Mouse (Mus musculus): ENCODE data around the gene Rgs14.

Gene Rgs14

DNA sequence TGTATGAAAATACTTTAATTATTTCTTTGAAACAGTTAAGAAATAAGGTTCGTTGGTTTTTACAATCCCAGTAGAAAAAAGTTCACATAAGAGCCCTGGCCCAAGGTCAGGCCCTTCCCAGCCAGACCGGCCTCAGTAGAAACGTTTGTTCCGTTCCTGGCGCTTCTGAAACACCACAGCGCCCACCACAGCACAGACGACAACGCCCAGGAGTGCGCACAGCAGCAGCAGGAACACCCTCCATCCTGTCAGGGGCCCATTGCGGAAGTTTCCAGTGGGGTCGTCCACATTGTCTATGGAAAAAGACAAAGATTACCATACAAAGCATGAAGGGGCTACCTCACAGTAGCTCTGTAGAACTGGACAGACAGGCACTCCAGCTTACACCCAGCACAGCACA, 22.8 kb upstream of the Rgs14 start:
- no peak for DNase-seq

GRCm38 (mm10) chr13:55361145-55361544, 8.4 kb upstream of the Rgs14 start:
- DNase-seq = no peak

DNA sequence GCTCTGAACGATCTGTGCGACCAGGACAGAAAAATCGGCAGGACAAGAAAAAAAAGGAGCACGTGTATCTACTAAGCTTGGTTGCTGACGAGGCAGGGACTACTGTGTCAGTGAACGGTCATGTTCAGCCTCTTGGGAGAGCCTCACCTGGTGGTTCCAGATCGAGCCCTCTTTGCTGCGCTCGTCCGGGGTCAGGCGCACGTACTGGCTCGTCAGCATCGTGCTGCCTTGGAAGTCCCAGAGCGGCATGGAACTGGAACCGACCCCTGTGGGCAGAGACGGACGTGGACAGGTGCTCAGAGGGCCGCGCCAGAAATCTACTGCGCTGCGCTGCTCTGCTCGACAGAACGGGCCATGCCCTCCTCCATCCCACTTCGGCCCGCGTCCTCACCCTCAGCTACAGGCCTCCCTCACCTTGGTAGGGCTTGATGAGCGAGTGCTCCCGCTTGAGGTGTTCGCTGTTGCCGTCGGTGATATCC, 7.5 kb upstream of the Rgs14 start:
- DNase-seq = no peak

GRCm38 (mm10) chr13:55362453-55363060, 7.0 kb upstream of the Rgs14 start, which contains the start of gene Lman2:
Gene Lman2 (minus strand): TSS chr13:55362783.
- peak; percentile 99 for DNase-seq

- no peak for DNase-seq
Observed at GRCm38 (mm10) chr13:55368401-55368800, 1.1 kb upstream of the Rgs14 start.

DNA sequence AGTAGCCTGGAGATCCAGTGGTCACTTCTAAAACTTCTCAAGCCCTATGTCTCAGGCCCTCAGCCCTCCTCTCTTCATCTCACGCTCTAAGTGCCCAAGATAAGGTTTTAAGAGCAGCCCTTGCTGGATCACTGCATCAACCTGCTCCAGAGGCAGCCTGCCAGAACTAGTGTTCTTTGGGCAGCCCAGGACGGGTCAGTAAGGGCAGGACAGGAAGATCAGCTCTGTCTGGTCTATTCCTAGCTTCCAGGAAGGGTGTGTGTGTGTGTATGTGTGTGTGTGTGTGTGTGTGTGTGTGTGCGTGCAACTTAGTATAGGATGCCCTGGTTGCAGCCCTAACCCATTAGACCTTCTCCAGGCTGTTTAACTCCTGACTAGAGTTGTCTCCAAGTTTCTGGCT, 702 bp downstream of the Rgs14 start:
- DNase-seq = no peak

- DNase-seq = no peak
Observed at GRCm38 (mm10) chr13:55371007-55371681, 1.6 kb downstream of the Rgs14 start.

DNA sequence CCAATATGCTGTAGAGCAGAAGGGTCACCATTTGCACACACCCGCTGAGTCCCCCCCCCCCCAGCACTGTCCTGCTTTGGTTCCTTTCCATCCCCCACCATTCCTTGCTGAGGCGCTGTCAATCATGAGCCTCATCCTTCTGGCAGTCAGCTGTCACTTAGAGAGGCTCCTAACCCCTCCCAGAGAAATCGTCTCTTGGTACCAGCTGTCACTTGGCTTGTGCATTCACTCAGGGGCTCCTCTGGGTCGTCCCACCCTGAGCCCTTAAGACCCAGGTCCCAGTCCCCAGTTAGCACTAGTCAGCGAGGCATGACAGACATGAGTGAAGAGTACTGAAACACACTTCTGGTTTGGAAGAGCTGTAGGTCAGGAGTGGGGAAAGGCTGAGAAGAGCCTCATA, 2.2 kb downstream of the Rgs14 start:
- no peak for DNase-seq

DNA sequence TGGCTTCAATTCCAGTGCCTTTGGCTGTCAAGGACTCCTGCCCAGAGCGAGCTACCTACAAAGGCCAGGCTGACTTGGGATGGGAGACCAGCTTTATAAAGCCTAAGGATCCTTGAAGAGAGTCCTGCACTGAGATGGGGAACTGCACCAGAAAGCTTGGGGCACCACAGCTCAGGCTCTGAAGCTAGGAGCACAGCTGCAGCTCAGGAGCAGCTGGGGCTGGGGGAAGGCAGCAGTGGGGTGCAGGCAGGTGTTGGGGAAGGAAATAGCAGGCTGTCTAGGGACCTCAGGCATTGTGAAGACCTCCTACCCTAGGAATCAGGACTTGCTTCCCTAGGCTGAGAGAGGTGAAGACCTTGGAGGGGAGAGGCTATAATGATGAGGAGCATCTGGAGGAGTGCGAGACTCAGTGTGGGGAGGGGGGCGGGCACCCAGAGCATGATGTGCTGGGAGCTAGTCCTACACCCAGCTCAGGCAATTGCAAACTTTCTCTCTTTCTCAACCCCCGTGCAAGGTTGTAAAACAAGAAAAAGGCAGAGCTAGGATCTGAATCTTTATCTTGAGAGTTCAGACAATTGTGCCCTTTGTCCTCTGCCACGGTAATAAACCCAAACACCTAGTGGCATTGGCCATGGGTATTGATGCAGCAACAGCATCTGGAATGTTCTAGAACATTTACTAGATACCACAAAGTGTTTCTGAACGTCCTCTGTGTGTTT, 4.8 kb downstream of the Rgs14 start:
- no peak for DNase-seq

- no peak for DNase-seq
Observed at GRCm38 (mm10) chr13:55375877-55376276, 6.3 kb downstream of the Rgs14 start.

DNA sequence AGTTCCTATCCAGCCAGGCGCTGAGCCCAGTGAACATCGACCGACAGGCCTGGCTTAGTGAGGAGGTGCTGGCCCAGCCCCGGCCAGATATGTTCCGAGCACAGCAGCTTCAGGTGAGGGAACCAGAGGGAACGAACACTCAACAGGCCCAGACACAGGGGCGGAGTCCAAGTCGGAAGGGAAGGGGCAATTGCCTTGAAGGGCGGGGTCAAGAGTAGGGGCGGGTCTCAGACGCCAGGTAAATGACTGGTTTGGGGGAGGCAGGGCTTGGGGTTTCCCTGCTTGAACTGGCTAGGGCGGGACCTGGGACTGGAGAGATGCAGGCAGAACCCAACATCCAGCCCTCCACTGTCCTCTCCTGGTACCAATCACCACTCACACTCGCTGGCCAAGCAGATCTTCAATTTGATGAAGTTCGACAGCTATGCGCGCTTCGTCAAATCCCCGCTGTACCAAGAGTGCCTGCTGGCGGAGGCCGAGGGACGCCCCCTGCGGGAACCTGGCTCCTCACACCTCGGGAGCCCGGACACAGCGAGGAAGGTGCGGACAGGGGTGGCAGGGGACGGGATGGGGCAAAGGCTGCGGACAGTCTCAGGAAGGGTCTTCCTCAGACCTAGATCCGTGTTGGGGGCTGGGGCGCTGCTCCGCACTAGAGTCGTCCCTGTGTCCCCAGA, 9.5 kb downstream of the Rgs14 start:
- DNase-seq = peak; percentile 23

DNA sequence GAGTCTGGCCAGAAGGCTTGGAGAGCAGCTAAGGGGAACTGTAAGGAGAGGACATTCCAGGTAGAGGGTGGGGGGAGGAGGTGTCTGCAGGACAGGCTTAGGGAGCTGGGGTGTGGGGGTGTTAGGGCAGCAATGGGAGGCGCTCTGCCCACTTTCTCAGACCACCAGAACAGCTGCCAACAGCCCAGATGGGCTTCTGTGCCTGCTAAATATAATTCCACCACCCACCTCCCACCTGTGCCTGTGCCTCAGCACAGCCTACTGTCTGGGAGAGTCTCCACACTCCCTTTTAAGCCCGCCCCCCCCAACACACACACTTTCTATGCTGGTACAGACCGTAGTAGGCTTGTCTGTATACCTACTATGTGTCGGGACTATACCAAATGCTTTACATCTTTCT, 12.3 kb downstream of the Rgs14 start:
- no peak for DNase-seq

- DNase-seq = no peak
Observed at GRCm38 (mm10) chr13:55390644-55391043, 21.1 kb downstream of the Rgs14 start.

DNA sequence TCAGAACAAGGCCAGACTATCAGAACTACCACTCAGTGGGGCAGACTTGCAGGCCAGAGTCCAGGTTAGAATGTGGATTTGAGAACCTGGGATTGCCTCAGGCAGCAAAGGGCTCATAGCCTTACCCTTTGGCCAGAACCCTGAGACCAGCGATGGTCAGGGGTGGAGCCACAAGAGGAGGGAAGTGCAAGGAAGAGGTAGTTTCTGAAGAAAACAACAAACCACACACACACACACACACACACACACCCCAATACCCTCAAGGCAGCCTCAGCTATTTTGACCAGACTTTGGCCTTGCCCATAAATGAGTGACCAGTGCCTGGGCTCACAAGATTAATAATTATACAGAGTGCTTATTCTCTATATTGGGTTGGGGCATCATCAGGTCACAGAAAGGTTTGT, 22.1 kb downstream of the Rgs14 start:
- DNase-seq = no peak

- no peak for DNase-seq
Observed at GRCm38 (mm10) chr13:55392933-55393332, 23.4 kb downstream of the Rgs14 start.

DNA sequence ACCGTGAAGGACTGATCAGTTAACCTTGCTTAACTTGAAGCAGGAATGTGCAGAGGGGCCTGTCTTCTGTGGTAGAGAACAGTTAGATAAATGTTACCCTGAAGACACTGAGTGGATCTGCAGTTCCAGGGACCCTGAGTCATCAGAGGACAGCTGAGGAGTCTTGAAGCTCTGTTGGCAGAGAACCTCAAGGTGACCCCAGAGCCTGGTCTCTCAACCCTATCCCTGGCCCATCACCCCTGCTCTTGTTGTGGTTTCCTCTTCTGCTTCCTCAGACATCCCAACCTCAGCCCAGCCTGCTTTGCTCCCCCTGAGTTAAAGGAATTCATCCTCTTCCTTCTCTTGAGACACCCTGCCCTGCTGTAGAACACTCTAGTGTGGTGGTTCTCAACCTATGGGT, 28.6 kb downstream of the Rgs14 start, which contains the start of gene Slc34a1:
TSS of gene Slc34a1 (plus strand) at position 100 of the 400 bp plus-strand sequence.
- DNase-seq = no peak

DNA sequence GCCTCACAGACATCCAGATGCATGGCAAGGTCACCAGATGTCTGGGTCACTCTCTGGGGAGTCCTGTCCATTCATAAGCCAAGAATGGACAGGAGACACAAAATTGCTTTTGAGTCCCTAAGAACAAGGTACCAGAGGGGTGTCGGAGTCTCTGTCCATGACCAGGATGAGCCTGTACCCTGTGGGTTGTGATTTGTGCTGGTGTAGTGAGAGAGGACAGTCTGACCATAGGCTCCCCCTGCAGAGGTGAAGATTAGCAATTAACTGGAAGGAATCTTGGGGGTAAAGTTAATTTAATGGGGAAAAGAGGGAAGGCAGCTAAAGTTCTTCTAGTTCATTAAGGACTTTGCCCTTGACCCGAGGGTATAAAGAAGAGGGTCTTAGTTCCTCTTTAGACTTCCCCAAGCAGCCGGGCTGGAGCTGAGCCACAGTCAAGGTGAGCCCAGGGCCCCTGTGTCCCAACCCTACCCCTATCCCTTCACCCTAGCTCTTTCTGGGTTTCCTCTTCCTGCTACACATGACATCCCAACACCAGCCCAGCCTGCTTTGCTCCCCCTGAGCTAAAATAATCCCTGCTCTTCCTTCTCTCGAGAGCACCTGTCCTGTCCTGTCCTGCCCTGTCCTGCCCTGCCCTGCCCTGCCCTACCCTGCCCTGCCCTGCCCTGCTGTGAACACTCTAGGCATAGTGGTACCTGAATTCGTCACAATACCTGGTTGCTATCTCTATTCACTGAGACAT, 29.9 kb downstream of the Rgs14 start:
- no peak for DNase-seq

DNA sequence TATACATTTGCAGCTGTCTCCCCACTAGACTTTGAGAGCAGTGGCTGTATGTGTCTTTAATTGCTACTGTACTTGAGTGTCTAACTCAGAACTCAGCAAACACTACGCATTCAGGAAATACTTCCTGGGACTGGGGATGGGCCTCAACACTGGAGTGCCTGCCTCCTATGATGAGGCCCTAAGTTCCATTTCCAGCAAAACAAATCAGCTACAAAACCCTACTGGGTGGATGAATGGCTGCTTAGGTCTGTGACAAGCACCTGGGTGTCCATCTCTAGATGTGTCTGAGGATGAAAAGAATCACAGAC, 30.5 kb downstream of the Rgs14 start:
- no peak for DNase-seq

- no peak for DNase-seq
Observed at GRCm38 (mm10) chr13:55403266-55403665, 33.7 kb downstream of the Rgs14 start.

GRCm38 (mm10) chr13:55403935-55404852, 34.7 kb downstream of the Rgs14 start:
- DNase-seq = no peak

All from embryo, embryonic 11 days (tissue).